Mouse (Mus musculus) mouse trophoblast stem cell (cell line): ENCODE data around the gene Npat.

Source experiments
- in situ Hi-C, 2 experiments: fragments of 300-500 bp; cut with MseI, MboI; formaldehyde crosslinking; loops; 2 replicates in 1 of 2; 3 replicates in 1 of 2; pipeline ENCODE4 v1.15.1; 2025

Gene Npat

DNA sequence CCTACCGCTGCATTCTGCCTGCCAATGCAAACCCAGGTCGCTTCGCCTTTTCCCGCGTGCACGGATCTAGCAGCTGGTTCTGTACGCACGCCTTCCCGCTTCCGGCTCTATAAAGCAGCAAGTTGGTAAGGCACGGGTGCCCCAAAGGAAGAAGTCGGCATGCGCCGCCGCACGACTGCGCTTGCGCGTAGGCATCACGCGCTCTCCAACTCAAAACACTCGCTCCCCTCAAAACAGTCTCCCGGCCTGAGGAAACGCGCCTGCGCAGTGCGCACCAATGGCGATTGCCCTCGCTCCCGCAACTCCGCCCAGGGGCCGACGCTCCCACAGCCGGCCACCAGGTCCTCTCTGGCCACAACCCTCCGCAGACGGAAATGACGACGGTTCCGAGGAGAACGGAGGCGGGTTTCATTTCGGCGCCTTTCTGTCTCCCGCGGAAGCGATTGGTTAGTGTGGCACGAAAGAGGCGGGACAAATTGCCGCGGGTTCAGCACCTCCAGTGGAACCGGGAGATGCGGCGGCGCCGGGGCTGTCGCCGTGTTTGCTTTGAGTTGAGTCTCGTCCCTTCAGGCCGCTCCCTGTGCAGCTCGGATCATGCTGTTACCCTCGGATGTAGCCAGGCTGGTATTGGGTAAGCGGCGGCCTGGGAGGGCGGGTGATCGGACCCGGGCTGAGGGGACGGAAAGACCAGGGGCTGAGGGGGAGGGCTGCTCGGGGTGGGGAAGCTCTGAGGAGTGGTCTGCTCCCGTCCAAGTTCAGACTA is at the start of gene Npat, which contains the start of gene Atm:
Npat (plus strand) TSS at position 490 of the 763 bp plus-strand sequence.
Atm (minus strand) TSS at position 183 of the 763 bp plus-strand sequence.
- in situ Hi-C loops = no loop called here

DNA sequence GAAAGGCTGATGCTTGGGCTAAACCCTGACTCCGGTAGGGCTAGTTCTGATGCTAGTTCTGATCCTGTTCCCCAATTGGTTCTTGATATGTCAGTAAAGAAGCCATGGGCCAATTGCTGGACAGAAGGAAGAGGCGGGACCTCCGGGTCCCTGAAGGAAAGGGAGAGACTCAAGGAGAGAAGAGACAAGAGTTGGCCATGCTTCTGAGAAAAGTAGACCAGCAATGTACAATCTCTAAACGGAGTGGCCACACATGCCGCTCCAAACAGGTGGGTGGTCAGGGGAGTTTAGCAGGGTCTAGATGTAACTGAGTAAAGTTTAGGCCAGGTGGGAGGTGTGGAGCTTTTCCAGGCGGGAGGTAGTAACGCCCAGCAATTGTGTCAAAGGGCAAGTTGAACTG is 28.8 kb upstream of the Npat start:
- in situ Hi-C loops = no loop called here

DNA sequence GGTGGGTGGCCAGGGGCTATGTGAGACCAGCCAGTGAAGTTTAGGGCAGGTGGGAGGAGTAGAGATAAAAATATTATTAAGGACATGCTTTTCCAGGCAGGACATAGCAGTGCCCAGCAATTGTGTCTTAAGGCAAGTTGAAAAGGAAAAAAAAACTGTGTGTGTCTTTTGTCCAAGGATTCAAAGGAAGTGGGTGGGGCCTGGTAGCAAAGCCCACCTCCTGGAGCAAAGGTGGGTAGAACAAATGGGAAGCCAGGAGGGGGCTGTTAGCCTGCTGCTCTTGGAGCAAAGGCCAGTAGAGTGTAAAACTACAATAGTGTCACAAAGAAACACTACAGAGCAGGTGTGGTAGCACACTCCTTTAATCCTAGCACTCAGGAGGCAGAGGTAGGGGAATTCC is 22.8 kb upstream of the Npat start:
- in situ Hi-C loops = no loop called here

DNA sequence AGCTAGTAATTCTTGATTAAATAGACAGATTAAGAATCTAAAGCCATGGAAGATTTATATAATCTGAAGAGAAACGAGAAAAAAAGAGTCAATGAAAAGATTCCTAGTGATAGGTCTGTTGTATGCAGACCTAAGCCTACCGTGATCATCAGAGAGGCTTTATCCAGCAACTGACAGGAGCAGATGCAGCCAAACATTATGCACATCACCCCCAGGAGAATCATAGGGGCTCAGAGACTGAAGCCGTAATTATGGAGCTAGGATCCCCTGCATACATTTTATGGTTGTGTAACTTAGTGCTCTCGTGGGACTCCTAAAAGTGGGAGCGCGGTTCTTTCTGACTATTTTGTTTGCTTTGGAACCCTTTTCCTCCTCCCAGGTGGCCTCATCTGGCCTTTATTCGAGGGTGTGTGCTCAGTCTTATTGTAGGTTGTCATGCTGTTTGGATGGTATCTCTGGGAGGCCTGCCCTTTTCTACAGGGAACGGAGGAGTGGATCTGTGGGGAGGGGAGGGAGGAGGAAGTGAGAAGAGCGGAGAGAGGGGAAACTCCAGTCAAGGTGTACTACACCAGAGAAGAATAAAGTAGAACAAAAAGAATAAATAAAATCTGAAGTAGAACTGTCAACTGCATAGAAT is 19.4 kb upstream of the Npat start:
- in situ Hi-C loops = no loop called here

DNA sequence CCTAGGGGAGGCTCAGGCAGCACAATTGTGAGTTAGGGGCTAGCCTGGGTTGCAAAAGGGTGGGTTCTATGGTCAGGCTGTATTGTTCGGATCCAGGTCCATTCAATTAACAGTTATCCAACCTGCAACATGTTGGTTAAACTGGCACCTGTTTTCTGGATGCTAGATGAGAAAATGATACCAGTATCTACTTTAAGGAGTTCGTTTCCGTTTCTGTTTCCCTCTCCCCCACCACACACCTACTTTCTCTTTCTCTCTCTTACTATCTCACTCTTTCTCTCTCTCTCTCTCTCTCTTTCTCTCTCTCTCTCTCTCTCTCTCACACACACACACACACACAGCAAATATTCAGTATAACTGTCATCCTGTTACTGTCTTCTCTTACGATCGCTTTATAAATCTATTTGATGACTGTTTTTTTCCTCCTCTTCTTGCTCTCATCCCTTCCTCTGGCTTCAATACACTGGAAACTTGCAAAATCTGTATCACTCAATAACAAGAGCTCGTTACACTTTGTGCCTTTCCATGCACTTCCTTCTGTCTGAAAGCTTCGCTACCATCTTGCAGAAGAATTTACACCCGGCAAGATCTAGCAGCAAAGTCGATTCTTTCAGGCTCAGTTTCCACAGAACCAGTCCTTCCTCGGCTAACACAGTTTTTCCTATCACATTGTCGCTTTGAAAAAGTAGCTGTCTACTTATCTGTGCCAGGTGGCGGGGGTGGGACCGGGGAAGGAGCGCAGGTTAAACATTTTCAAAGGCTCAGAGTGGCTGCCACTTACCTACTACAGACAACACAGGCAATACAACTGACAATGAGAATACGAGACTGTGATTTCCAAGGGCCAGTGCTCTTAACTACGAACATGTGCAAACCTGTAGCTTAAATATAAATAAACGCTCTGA is 1.2 kb upstream of the Npat start:
- in situ Hi-C loops = no loop called here

DNA sequence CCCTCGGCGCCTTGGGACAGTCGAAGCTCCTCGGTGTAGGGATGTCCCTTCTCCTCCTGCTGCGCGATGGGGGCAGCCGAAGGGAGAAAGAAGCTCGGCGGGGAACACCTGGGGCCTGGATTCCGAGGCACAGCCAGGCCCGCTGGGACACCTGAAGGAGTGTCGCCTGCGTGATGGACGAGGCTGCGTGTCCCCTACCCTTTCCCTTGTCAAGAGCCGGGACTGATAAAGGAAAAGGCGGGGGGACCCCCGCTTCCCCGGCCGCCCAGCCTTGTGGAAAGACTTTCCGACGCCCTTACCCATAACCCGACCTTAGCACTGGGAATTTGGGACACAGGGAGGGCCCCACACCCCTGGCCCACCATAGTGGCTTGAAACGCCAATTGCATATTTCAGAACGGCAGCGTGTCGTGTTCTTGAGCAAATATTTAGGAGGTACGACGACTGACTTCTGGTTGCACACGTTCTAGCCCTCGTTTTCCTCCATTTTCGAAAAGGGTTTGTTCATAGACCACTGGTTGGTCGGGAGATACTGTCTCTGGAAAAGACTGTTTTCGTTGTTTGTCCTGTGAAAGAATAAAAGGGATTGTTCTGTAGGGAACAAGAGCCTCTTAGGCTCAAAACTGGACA is 604 bp downstream of the Npat start:
- in situ Hi-C loops = no loop called here

DNA sequence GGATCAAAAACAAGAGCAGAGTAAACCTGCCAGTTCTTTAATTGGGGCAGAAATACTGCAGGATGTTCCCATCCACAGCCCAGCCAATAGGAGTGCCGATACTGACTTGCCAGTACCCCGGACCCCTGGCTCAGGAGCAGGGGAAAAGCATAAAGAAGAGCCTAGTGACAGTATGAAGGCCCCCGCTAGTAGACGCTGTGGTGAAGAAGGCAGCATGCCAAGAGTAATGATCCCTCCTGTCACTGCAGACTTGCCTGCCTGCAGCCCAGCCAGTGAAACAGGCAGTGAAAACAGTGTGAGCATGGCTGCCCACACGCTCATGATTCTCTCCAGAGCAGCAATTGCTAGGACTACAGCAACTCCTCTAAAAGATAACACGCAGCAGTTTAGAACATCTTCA is 33.8 kb downstream of the Npat start:
- in situ Hi-C loops = no loop called here

DNA sequence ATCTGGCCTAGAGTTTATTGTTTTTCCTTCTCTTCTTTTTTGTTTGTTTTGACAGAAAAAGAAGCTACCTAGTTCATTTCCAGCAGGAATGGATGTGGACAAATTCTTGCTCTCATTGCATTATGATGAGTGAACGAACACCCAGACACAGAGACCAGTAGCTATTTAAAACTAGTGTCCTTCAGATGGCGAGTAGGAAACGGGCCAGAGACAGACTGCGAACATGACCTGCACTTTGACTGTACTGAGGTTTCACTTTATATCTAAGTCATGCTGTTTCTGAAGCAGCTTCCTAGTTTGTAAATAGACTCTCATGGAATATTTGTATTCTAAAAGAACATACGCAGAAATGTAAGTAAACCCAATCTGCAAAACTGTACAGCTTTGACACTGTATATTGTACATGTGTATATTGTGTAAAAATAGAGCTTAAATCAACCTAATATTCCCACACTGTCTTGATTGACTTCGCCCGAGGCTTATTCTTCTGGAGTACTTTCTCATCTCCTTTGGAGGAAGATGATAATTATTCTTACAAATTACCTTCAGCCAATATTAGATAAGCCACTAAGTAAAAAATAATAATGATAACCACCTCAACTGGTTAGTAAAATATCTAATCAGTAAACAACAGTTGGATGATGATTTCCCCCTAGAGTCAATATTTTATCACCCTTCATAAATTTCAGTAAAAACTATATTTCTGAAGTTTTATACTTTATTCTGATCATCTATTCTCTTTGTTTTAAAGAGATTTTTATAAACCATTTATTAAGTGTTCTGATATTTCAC is 35.9 kb downstream of the Npat start:
- in situ Hi-C loops = no loop called here

DNA sequence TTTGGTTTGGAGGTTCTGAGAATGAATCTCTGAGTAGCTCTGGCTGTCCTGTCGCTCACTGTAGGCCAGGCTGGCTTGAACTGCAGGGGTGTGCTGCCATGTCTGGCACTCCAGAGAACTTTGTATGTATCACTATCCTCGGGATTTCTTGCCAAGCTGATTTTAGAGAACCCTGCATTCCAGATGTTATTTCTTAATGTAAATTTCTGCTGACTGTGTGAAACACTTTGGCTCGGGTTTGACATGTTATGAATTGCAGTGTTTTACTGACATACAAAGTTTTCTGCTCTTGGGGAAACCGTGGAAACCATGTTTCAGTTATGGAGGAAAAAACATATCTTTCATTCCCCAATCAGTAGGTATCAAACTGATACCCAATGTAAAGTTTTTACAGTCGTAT is 38.9 kb downstream of the Npat start:
- in situ Hi-C loops = no loop called here

DNA sequence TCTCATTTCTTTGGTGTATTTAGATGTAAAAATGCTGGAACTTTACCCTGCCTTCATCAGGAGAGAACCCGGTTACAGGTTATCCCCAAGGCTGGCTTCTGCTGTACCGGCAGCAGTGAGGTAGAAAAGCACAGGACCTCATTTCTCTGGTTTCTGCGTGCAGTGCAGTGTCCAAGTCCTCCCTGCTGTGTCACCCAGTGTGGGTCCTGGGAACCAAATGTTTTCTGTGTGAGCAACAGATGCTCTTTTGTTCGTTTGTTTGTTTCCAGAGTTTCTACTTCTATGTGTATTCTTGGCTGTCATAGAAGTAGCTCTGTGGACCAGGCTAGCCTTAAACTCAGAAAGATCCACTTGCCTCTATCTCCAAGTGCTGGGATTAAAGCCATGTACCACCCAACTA is 45.0 kb downstream of the Npat start:
- in situ Hi-C loops = no loop called here

DNA sequence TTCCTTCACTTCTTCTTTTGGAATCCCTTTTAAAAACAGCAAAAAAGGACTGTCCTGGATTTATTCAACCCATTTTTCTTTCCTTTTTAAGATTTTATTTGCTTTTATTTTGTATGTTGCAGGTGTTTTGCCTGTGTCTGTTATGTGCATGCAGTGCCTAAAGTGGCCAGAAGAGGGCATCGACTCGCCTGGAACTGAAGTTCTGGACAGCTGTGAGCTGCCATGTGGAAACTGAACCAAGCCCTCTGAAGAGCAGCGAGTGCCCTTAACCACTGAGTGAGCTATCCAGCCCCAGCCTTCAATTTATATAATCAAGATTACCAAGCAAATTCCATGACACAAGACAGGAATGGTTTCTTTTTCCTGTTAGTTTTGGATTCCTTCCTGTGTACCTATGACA is 57.9 kb downstream of the Npat start:
- in situ Hi-C loops = no loop called here

DNA sequence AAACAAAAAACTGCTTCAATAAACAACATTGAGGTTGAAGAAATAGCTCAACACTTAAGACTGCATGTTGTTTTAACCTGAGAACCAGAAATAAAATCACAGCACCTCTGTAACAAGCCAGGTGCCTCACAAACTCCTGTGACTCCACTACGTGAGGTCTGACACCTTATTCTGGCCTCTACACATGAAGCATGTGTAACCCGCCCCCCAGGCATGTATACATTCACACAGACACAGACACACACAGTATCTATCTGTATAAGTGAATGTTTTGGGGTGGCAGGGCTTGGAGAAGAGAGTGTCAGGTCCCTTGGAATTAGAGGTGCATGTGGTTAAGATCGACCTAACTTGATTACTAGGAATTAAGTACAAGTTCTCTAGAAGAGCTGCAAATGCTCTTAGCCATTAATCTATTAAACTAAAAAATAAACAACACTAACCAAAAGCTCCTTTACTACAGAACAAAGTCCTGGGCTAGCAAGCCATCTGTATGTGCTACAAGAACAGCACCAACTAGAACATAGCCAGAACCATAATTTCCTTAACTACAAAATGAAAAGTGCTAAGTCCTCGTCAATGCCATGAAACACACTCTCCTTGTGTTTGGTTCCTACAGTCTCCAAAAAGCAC is 60.2 kb downstream of the Npat start:
- in situ Hi-C loops = no loop called here

DNA sequence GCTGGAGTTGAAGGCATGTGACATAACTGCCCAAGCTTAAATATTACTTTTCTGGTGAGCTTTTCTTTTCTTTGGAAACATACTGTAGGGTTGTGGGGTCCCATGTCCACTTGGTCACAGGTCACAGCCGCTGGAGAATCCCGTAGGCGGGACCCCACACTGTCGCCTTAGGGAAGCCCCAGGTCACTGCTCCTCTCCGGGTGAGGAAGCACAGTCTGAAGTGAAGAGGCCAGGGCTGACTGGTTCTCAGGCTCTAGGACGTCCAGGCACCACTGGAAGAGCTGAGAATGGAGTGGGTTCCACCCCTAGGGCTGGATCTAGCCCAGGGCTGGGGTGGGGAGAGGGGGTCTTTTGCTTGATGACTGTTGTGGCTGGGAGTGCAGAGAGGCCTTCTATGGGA is 61.8 kb downstream of the Npat start:
- in situ Hi-C loops = no loop called here

DNA sequence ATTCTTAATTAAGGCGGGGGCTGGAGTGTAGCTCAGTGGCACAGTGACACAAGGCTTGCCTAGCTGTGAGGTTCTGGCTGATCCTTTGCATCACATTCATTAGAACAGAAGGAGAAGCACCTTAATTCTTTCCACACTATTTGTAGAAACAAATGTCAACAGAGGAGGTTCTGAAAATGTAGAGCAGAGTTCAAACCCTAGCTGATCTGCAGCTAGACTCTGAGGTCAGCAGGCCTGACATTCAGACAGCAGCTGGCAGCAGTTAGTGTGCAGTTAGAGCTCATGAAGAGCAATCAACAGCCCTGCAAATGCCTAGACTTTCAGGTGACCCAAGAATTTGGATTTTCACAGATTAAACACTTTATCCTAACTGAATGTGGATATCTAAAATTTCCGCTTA is 64.7 kb downstream of the Npat start:
- in situ Hi-C loops = no loop called here

DNA sequence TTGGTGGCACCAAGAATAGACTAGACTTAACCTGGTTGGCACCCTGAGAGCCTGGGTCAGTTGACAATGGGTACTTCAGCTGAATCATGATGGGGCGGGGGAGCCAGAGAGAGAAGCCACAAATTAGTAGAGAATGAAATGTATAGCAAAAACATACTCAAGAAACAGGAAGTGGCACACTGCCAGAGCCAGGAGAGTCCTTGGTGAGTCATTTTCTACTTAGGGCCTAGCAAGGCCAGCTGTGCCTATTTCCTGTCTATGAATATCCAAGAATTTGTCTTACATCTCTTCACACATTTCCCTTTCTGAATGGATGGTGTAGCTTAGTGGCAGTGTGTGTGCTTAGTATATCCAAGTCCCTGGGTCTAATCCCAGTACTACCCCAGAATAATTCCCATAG is 66.5 kb downstream of the Npat start:
- in situ Hi-C loops = no loop called here

DNA sequence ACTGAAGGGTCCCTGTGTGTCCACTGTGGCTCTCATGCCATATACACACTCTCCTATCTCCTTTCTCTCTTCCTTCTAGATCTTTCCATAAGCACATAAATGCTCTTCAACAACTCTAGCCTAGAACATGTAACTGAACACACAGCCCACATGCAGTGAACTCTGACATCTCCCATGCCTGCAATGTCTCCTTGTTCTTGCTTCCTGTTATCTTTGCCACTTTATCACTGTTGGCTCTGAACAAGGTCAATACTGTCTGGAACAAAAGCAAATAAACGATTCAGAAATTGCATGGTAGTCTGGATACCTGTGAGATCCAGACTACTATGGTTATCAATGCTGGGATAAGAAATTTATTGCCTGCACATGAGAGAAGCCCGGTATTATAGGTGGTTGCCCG is 67.0 kb downstream of the Npat start:
- in situ Hi-C loops = no loop called here

DNA sequence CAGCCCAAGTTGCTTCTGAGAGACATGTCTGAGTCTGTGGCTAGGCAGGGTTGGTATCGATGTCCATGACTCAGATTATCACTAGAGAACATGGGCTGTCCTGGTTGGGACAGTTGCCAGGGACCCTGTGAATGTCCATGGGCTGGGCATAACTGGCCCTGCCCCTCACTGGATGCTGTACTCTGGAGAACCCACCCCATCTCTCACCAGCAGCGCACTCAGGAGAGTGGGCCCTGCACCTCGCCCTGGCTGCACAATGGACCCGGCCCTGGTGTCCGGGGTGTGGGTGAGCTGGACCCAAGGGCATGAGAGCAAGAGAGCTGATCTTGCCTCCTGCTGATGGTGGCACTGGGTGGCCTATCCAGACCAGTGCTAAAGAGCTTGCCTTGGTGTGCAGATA is 68.1 kb downstream of the Npat start:
- in situ Hi-C loops = no loop called here

DNA sequence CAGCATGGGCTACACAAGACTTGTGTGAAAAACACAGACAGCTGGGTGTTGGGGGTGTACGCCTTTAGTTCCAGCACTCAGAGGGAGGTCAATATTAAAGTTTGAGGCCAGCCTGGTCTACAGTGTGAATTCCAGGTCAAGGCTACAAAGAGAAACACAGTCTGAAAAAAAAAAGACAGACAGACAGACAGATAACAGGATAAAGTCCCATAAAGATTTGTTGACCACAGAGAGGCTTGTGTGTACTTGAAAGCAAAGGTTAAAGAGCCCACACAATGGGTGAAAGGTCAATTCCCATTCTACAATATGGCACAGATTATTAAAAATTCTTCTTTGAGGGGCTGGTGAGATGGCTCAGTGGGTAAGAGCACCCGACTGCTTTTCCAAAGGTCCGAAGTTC is 70.3 kb downstream of the Npat start:
- in situ Hi-C loops = no loop called here

DNA sequence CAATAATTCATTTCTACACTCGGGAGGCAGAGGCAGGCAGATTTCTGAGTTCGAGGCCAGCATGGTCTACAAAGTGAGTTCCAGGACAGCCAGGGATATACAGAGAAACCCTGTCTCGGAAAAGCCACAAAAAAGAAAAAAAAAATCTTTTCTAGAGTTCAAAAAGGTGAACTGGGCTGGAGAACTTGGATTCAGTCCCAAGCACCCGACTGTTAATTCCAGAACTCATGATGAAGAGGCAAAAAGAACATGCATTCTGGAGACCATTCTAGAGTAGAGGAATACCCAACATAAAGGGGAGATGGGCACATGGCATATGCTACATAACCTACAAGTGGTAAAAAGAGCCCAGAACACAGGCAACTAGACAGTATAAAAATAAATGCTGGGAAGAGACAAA is 71.0 kb downstream of the Npat start:
- in situ Hi-C loops = no loop called here

DNA sequence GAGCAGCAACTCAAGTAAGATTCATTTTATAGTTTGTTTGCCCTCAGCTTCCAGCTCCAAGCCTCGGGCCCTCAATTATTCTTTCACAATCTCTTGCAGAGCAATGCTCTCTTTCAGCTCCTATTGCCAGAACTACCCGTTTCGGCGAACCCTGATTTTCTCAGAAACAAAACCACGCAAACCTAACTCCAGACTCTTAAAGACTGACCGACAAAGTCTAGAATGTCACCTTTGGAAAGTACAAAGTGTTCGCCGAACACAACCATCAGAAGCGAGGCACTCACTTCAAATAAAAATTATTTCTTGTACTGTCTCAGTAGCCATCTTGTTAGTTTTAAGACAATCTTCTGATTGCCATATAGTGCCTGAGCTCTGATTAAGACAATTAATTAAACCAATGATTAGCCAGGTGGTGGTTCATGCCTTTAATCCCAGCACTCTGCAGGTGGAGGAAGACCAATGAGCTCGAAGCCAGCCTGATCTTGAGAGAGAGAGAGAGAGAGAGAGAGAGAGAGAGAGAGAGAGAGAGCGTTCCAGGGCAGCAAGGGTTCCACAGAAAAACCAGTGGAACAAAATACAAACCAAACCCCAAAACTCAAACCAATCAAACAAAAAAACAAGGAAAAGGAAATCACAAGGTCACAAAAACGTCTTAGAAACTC is 72.6 kb downstream of the Npat start:
- in situ Hi-C loops = no loop called here
